Mouse (Mus musculus) stomach, embryonic 14.5 days (tissue): ENCODE measurements around the gene Zc2hc1b. TPM values are rescaled to one million over a fixed set of nuclear protein-coding genes. Genes with fewer than 3 reads are reported as not detected.

Source experiments
- ATAC-seq: fragments of 200-750 bp; cut with Nextera tagmentation; 2 replicates; pipeline ENCODE4 v1.8.0; 2017; ENCODE audit warnings: low read depth, moderate TSS enrichment; ENCODE audit not compliant: insufficient number of reproducible peaks, insufficient read depth, low FRiP score
- H3K27ac ChIP-seq: fragments of 300-500 bp; sonication (generic); 2 replicates; pipeline ENCODE4 v1.5.1; 2014; ENCODE audit warnings: mild to moderate bottlenecking, low read length, moderate library complexity, mixed read lengths
- H3K27me3 ChIP-seq: fragments of 300-500 bp; sonication (generic); 2 replicates; pipeline ENCODE4 v1.6.1; 2014; ENCODE audit warnings: low read length, control low read depth, mixed read lengths; ENCODE audit not compliant: control insufficient read depth, insufficient read depth
- H3K36me3 ChIP-seq: fragments of 300-500 bp; sonication (generic); 2 replicates; pipeline ENCODE4 v1.6.1; 2014; ENCODE audit warnings: mild to moderate bottlenecking, control low read depth, low read length, moderate library complexity, mixed read lengths; ENCODE audit not compliant: control insufficient read depth, insufficient read depth
- H3K4me1 ChIP-seq: fragments of 300-500 bp; sonication (generic); 2 replicates; pipeline ENCODE4 v1.6.1; 2014; ENCODE audit warnings: low read length, control low read depth, mixed read lengths; ENCODE audit not compliant: control insufficient read depth, insufficient read depth
- H3K4me2 ChIP-seq: fragments of 300-500 bp; sonication (generic); replicated peaks from 2 replicates; pipeline ENCODE4 v1.6.1; 2014; ENCODE audit warnings: low read depth, low read length, control low read depth
- H3K4me3 ChIP-seq: fragments of 300-500 bp; sonication (generic); 2 replicates; pipeline ENCODE4 v1.5.1; 2014; ENCODE audit warnings: low read depth, low read length, control low read depth
- H3K9ac ChIP-seq: fragments of 300-500 bp; sonication (generic); replicated peaks from 2 replicates; pipeline ENCODE4 v1.6.1; 2014; ENCODE audit warnings: low read depth, mild to moderate bottlenecking, control low read depth, low read length, moderate library complexity, mixed read lengths
- H3K9me3 ChIP-seq: fragments of 300-500 bp; sonication (generic); 2 replicates; pipeline ENCODE4 v1.6.1; 2016; ENCODE audit warnings: low read depth, low read length, control low read depth; ENCODE audit not compliant: control insufficient read depth
- WGBS: fragments of 180-500 bp; shearing (Covaris S2); extraction: QIAGEN DNeasy Blood & Tissue Kit; methylation state at CpG from one replicate; pipeline ENCODE4 v1.1.7; 2014; 5-methylcytosine and 5-hydroxymethylcytosine counted together
- polyA plus RNA-seq: library from polyadenylated mRNA; unstranded; fragments of >200 nt; fragmentation: Nextera tagmentation; extraction: Ambion mirVana; gene quantifications from 2 replicates; pipeline ENCODE4 v1.2.1, GENCODE M21; 2014

Zc2hc1b gene
- polyA plus RNA-seq, 1 experiment from 2014 or later, result not detected

DNA sequence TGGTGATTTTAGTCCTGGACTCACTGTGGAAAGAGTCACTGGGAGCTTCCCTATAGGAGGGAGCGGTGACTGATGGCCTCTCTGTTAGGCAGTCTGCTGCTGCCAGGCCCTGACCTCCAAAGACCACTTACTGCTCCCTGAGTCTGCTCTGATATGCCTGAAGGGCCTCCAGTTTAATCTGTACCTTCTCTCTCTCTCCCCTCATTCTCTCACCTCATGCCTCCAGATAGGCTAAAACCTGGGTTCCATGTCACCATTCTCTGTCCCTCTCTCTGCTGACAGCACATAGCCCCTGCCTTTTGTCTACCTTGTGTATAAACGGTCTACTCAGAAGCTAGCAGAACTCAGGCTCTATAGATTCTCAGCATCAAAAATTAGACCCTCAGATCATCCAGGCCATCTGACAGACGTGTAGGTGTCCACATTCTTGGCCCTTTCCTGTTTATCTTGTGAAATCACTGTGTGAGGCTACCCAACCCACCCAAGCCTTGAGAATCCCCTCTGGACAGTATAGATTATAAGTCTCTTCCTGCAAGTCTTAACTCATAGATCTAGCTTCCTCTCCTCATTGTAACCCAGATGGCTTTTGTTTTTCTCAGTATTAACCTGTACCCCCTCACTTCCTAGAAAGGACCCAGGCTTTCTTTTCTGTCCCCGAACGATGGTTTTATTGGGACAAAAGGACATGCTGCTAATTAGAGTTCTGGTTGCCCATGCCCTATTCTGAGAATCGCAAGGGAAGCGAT, 59.6 kb downstream of the Zc2hc1b start:
- 74% methylated on average over 7 of the region's 7 CpGs for WGBS

DNA sequence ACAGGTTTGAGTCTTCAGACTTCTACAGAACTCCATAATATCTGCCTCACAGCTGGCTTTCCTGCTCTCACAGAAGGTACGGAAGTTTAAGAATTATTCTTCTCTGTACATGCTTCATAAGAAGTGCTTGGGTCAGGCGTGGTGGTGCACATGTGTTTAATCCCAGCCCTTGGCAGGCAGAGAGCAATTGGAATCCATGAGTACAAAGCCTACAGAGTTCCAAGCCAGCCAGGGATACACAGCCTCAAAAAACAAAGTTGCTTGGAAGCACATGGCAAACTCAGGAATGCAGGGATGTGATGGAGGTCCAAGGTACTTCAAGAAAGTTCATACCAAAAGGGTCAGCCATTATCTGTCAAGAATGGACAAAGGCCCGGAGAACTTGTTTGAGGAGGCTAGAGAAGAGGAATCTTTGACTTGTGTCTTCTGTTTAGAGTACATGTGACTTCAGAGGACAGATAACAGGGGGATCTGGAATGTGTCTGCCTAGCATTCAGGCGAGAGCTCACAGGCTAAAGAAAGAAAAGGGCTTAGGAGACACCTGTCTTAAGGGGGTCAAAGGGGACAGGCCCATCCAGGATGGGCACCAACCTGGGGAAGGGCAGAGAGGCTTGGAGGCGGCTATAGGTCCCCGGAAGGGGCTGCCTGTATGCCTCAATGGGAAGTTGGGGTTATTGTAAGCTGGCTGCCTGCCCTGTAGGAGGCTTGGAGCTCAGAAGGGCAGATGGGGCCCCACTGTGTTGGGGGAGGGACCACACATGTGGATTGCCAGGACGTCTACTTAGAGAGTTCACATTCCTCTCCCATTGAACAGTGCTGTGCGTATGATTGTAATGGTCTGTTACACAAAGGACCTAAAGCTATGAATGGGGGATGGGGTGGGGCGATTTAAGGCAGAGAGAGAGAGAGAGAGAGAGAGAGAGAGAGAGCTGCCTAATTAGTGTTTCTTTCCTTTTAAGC, 60.8 kb downstream of the Zc2hc1b start:
- no peak overlapping the region for H3K4me2 ChIP-seq
- H3K9ac ChIP-seq, result no peak overlapping the region
- ATAC-seq, result peak; percentile 35; the same call in 1 of the 2 replicates
- peaks cover 11% of the 10 kb centered on the region for H3K4me1 ChIP-seq
- H3K9me3 ChIP-seq, result no peaks in the 10 kb centered on the region
- peaks cover 13% of the 10 kb centered on the region; the same call in 1 of the 2 replicates for H3K36me3 ChIP-seq
- H3K27me3 ChIP-seq, result no peaks in the 10 kb centered on the region
- H3K27ac ChIP-seq, result peak overlapping the region; percentile 30; the same call in 1 of the 2 replicates
- no peak overlapping the region for H3K4me3 ChIP-seq
- 38% methylated on average over 9 of the region's 9 CpGs for WGBS

More for the DNA sequence above, 59.6 kb downstream of the Zc2hc1b start:
- no peaks in the 10 kb centered on the region for H3K27me3 ChIP-seq
- ATAC-seq, result no peak
- H3K9ac ChIP-seq, result no peak overlapping the region
- H3K9me3 ChIP-seq, result no peaks in the 10 kb centered on the region
- peak overlapping the region; percentile 1; the same call in 1 of the 2 replicates for H3K27ac ChIP-seq
- no peak overlapping the region for H3K4me2 ChIP-seq
- peaks cover 13% of the 10 kb centered on the region; the same call in 1 of the 2 replicates for H3K36me3 ChIP-seq
- H3K4me3 ChIP-seq, result no peak overlapping the region
- H3K4me1 ChIP-seq, result peaks cover 11% of the 10 kb centered on the region

DNA sequence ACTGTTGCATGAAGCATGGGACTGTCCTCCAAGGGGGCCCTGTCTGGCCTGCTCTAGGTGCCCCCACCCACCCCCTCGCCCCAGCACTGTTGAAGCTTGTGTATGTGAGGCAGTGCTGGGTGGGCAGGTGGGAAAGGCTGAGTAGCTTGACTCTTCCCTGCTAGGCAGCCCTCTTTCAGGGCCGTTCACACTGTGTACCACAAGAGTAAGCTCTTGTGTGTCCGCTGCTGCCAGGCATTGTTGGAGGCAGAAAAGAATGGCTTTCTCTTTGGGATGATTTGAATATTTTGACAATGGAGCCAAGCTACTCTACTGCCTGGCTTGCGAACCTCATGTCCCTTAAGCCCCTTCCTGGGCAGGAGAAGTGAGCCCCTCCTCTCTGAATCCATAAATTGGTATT, 62.8 kb downstream of the Zc2hc1b start:
- Histone ChIP-seq H3K36me3 (peaks cover 12% of the 10 kb centered on the region; the same call in 1 of the 2 replicates), H3K9ac (no peak overlapping the region), H3K27ac (no peak overlapping the region), H3K4me1 (peaks cover 11% of the 10 kb centered on the region), H3K4me2 (no peak overlapping the region), H3K27me3 (no peaks in the 10 kb centered on the region), H3K9me3 (no peaks in the 10 kb centered on the region), H3K4me3 (no peak overlapping the region)
- WGBS, result 80% methylated on average over 4 of the region's 4 CpGs
- ATAC-seq, result no peak

DNA sequence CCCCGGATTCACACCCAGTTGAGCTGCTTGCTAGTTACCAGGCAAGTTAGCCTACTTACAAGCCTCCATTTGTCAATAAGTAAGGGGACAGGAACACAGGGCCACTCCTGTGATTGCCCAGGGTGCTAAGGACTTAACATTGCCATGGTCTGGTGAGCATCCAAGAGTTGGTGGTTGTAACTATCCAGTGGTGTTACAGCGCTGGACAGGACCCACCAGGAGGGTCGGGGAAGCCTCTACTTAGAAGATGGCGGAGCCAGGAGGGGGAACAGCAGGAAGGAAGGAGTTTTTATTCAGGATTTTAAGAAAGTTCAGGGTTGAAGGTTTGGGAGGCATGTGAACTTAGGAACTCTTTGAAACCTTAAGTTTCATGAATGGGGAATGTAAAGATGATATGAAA, 64.2 kb downstream of the Zc2hc1b start:
- Histone ChIP-seq H3K4me3 (no peak overlapping the region), H3K27me3 (no peaks in the 10 kb centered on the region), H3K9me3 (no peaks in the 10 kb centered on the region), H3K36me3 (0 out of 2 replicates have a peak, but pooled peaks cover 8% of the 10 kb centered on the region), H3K9ac (no peak overlapping the region), H3K4me1 (peaks cover 19% of the 10 kb centered on the region), H3K4me2 (no peak overlapping the region), H3K27ac (0 out of 2 replicates have a peak overlapping the region, but pooled peaks have one; percentile 6)
- no peak for ATAC-seq
- 81% methylated on average over 4 of the region's 4 CpGs for WGBS

DNA sequence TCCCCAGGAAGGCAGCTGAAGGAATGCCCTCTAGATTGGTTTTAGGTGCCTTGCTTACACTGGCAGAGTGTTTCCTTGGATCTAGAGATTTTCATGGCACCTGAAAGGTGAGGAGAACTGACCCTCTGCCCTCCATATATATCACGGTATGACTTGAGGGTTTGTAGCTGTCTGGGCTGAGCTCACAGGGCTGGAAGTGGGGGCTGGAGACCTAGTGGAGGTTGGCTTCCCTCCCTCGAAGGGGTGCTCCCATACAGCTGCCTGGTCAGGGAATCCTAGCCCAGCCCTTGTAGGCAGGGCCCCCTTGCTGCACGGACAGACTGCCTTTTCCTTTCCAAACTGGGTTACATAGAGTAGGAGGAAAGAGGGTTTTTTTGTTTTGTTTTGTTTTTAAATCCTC, 65.0 kb downstream of the Zc2hc1b start:
- Histone ChIP-seq H3K4me3 (no peak overlapping the region), H3K9ac (no peak overlapping the region), H3K27me3 (no peaks in the 10 kb centered on the region), H3K27ac (peak overlapping the region; percentile 21; the same call in 1 of the 2 replicates), H3K4me2 (no peak overlapping the region), H3K36me3 (0 out of 2 replicates have a peak, but pooled peaks cover 5% of the 10 kb centered on the region), H3K9me3 (no peaks in the 10 kb centered on the region), H3K4me1 (peaks cover 27% of the 10 kb centered on the region)
- no peak for ATAC-seq
- WGBS, result 17% methylated on average over 3 of the region's 3 CpGs

DNA sequence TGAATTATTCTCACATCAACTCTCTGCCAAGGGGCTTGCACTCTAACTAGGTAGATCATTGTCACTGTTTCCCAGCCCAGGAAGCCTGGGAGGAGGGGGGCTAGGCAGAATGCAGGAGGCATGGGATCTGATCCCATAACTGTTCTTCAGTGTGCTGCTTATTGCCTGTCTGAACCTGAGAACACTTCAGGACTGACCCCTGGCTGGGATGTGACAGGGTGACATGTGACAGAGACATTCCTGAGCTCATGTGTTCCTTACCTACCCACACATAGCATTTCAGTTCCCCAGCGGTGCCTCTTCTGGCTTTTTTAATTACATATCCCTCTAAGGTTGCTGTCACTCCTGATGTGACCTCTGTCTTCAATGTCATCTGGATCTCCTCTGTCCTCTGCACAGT, 68.0 kb downstream of the Zc2hc1b start:
- H3K27me3 ChIP-seq, result no peaks in the 10 kb centered on the region
- H3K4me1 ChIP-seq, result peaks cover 32% of the 10 kb centered on the region
- no peak for ATAC-seq
- H3K36me3 ChIP-seq, result peaks cover 2% of the 10 kb centered on the region; the same call in 1 of the 2 replicates
- 69% methylated on average over 1 of the region's 1 CpGs for WGBS
- H3K27ac ChIP-seq, result no peak overlapping the region
- H3K4me2 ChIP-seq, result no peak overlapping the region
- H3K9me3 ChIP-seq, result no peaks in the 10 kb centered on the region
- no peak overlapping the region for H3K9ac ChIP-seq
- no peak overlapping the region for H3K4me3 ChIP-seq

DNA sequence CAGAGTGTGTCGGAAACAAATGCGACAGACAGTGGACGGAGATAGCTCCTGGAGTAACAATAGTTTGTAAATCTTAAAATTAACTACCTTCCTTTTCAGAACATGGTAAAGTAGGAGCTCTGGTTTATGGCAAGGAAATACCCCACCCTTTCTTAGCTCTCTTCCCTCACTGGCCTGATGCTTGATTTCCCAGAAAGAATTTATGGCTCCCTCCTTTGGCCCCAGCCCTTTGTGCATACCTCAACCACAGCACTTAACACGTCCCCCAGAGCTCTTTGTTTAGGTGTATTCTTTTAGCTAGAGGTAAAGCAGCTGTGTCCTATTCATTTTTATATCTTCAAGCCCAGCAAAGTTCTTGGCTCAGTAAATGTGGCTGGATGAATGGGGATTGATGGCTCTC, 69.0 kb downstream of the Zc2hc1b start:
- H3K9ac ChIP-seq, result no peak overlapping the region
- H3K4me3 ChIP-seq, result no peak overlapping the region
- H3K4me1 ChIP-seq, result peaks cover 32% of the 10 kb centered on the region
- no peak overlapping the region for H3K4me2 ChIP-seq
- no peaks in the 10 kb centered on the region; the same call in 1 of the 2 replicates for H3K9me3 ChIP-seq
- ATAC-seq, result no peak
- no peak overlapping the region; the same call in 1 of the 2 replicates for H3K27ac ChIP-seq
- no peaks in the 10 kb centered on the region for H3K27me3 ChIP-seq
- 42% methylated on average over 4 of the region's 4 CpGs for WGBS
- H3K36me3 ChIP-seq, result peaks cover 2% of the 10 kb centered on the region; the same call in 1 of the 2 replicates

DNA sequence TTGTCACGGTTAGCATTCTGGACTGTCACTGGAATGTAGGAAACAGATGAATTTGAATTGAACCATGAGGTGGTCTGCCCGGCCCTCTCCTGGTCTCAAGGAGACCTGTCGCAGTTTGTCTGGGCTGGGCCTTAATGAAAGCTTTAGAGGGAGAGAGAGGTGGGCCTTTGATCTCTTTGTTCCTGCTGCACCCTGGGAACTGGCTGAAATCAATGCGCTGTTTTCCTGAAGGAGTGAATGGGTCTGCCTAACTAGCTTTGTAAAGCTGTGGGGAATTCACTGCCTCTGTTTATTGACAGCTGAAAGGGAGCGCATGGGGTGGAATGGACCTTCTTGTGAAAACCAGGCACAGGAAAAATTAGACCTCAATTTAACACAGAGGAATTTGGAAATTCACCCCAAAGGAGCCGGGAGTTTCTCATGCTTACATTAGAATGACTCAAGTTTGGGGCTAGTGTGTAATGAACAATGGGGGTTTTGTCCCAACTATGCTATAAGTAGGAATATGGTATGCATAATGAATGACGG, 69.7 kb downstream of the Zc2hc1b start:
- Histone ChIP-seq H3K4me1 (peaks cover 30% of the 10 kb centered on the region), H3K27ac (peak overlapping the region; percentile 63; the same call in 1 of the 2 replicates), H3K27me3 (no peaks in the 10 kb centered on the region), H3K9ac (no peak overlapping the region), H3K9me3 (peaks cover 5% of the 10 kb centered on the region; the same call in 1 of the 2 replicates), H3K36me3 (peaks cover 2% of the 10 kb centered on the region; the same call in 1 of the 2 replicates), H3K4me2 (no peak overlapping the region), H3K4me3 (no peak overlapping the region)
- peak; percentile 48 for ATAC-seq
- 33% methylated on average over 7 of the region's 7 CpGs for WGBS
